Mouse (Mus musculus) ES-Bruce4 (cell line): ENCODE data around the gene Mdm2.

Experiments used
- CTCF ChIP-seq: IDR thresholded peaks from one replicate; pipeline ENCODE4 v1.8.1; 2011; ENCODE audit warnings: low read depth, low read length
- POLR2A ChIP-seq: IDR thresholded peaks from one replicate; pipeline ENCODE4 v1.8.1; 2011; ENCODE audit warnings: low read length; ENCODE audit not compliant: insufficient read depth

DNA sequence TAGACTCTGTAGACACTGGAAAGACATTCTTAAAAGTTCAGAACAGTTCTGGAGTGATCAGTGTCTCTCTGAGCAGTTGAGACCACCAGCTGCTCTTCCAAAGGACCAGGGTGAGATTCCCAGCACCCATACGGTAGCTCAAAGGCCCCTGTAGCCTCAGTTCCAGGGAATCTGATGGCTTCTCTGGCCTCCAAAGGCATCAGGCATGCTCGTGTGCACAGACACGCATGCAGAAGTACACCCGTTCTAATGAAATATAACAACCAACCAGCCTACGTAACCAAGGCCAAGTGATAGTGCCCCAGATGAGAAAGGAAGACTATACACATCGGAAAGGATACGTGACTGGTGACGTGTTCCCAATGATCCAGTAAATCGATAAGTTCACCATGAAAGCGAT is 29.6 kb upstream of the Mdm2 start:
- TF ChIP-seq POLR2A: no peak
- no peak for TF ChIP-seq CTCF
